Mouse (Mus musculus): Measurements from ENCODE around the gene Ppm1n. TPM values are rescaled to one million over a fixed set of nuclear protein-coding genes. Genes with fewer than 3 reads are reported as not detected.

The Ppm1n gene
- total RNA-seq, 2 experiments from 2014 or later, result not detected

- DNase-seq (ENCODE audit: low spot score), result peak; percentile 63
- intact Hi-C loops (cut with DNase I), result no loop called here
Observed at GRCm38 (mm10) chr7:19257390-19258022, 22.4 kb downstream of the Ppm1n start.

DNA sequence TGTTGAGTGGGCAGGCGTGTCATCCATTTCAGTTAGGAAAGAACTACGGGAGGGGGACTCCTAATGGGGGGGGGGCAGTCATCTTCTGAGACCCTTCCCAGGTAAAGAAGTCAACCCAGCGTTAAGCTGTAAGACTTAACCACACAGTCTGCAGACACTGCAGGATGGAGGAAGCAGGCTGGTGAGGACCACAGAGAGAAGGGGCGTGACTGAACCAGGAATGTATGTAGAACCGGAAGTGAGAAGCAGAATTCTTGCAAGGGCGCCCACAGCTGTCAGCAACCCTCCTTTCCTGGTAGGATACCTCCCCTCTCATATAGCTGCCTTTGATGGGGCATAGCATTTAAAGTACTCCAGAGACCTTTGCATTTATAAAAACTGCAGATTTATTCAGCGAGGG is 23.3 kb downstream of the Ppm1n start:
- DNase-seq (ENCODE audit: low spot score), result no peak
- intact Hi-C loops (cut with DNase I), result no loop called here

DNA sequence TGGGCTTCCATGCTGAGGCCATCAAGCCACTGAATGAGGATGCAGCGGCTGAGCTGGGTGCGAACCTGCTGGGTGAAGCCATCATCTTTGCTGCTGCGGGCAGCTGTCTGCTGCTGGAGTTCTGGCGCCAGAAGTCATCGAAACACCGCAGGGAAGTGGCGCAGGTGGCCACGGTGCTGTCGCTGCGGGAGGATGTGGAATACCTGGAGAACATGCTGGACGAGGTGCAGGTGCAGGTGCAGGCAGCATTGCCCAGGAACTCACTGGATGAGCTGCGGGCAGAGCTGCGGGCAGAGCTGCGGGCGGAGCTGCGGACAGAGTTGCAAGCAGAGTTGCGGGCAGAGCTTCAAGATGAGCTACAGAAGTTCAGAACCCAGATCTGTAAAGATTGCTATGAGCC is 24.5 kb downstream of the Ppm1n start:
- DNase-seq (ENCODE audit: low spot score), result no peak
- intact Hi-C loops (cut with DNase I), result no loop called here

DNA sequence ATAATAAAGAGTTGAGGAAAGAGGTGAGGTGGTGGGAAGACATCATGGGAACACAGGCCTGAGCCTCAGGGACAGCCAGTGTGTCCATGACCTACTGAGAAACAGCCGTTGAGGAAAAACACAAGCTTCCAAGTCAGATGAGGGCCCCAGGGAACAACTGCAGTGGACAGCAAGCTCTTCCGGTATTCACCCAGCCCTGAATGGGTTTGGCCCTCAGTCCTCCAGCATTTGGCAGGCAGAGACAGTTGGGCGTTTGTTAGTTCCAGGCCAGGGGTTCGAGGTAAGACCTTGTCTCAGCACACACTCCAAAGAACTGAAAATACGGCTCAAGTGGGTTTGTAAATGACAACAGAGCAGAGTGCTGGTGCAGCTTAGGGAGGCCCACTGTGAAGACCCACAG is 26.4 kb downstream of the Ppm1n start:
- intact Hi-C loops (cut with DNase I), result no loop called here
- no peak for DNase-seq (ENCODE audit: low spot score)

- no peak for DNase-seq (ENCODE audit: low spot score)
- intact Hi-C loops (cut with DNase I), result no loop called here
Observed at GRCm38 (mm10) chr7:19252078-19252477, 27.8 kb downstream of the Ppm1n start.

DNA sequence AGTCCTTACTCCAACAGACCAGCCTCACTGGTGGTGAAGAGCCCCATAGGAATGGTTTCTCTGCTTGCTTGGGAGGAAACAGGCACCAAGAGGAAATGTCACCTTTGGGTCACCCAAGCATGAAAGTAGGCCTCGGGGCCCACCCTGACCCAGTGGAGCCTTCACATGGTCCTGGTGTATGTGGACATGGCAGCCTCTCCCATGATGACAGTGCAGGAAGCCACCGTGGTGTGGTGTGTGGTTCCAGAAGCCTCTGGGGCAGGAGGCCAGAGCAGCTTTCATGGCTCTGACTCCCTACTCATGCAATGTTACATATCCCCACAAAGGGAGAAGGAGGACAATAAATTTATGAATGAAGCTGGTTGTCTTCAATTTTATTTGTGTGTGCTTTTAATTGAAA is 32.4 kb downstream of the Ppm1n start:
- intact Hi-C loops (cut with DNase I), result no loop called here
- no peak for DNase-seq (ENCODE audit: low spot score)

DNA sequence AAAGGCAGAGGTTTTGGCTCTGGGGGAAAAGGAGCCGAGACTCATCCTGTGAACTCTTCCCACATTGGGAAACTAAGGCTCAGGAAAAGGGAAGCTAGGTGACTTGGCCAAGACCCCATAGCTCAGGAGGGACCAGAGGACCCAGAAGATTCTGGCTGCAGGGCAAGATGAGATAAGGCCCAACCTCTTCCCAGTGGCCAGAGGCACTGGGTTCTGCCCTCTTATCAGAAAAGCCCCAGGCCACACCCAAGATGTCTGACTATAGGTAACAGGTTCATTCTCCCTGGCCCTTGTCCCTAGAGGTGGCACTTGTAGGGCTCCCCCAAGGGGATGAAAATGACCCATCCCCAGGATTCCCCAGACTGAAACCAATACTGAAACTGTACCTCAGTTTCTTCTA is 33.0 kb downstream of the Ppm1n start:
- intact Hi-C loops (cut with DNase I), result no loop called here
- DNase-seq (ENCODE audit: low spot score), result no peak

DNA sequence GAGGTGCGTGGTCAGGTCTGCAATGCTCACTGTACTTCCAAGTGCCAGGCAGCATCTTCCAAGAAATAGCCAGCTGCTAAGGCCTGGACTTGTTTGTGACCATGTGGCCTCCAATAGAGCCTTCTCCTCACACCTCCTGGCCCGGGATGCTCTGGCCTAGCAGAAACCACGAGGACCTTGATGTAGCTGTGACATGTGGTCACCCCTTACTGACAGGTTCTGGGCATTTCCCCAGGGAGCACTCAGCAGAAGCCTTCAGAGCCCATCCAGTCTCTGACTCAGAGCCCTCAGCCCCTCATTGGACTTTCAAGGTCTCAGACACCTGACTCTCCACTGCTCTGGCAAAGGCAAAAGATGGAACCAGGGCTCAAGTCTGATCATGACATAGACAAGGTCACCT is 34.8 kb downstream of the Ppm1n start:
- no peak for DNase-seq (ENCODE audit: low spot score)
- intact Hi-C loops (cut with DNase I), result no loop called here

GRCm38 (mm10) chr7:19243858-19244257 is 36.0 kb downstream of the Ppm1n start:
- no peak for DNase-seq (ENCODE audit: low spot score)
- intact Hi-C loops (cut with DNase I), result no loop called here

DNA sequence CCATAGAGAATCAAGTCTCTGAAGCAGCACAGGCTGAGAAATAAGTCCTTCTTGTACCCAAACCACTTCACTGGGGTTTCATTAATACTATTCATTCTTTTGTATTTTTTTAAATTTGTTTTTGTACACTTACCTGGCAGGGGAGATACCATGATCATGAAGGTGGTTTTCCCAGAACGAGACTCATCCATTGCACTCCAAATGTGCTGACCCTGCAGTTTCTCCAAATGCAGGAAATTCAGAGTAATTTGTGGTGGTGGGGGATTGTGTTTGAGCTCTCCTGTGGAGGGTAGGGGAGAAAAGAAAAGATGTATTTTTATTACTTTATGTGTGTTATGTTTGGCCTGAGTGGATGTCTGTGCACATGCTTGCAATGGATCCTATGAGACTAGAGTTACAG is 37.9 kb downstream of the Ppm1n start:
- DNase-seq (ENCODE audit: low spot score), result no peak
- intact Hi-C loops (cut with DNase I), result no loop called here

DNA sequence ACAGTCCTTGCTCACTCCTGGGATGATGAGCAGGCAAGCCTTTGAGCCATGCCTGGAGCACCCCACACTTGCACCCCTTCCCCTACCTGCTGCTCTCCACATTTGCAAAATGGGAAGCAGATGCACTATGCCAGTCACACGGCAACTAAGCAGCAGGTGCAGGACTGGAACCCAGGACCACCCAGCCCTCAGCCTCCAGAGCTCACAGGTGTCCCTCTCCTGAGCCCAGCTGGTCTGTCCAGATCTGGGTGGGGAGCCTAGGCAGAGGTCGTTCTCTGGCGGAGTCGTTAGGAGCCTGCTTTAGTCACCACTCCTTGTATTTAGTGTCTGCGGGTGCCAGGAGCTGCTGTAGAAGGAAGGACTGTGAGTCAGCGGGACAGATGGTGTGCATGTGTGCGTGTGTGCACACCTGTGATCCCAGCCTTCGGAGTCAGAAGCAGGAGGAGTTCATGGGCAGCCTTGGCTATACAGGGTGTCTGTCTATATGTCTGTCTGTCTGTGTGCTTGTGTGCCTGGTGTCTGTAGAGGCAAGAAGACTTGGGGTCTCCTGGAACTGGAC is 38.9 kb downstream of the Ppm1n start:
- intact Hi-C loops (cut with DNase I), result no loop called here

GRCm38 (mm10) chr7:19239986-19240385 is 39.9 kb downstream of the Ppm1n start:
- intact Hi-C loops (cut with DNase I), result loop anchor here (1.0 to 2.0 kb wide), 2 partner anchors 41 to 103 kb away; no protein-coding TSS in a partner anchor
- no peak for DNase-seq (ENCODE audit: low spot score)

More for the DNA sequence above, 38.9 kb downstream of the Ppm1n start:
- DNase-seq (ENCODE audit: low spot score), result no peak

DNA sequence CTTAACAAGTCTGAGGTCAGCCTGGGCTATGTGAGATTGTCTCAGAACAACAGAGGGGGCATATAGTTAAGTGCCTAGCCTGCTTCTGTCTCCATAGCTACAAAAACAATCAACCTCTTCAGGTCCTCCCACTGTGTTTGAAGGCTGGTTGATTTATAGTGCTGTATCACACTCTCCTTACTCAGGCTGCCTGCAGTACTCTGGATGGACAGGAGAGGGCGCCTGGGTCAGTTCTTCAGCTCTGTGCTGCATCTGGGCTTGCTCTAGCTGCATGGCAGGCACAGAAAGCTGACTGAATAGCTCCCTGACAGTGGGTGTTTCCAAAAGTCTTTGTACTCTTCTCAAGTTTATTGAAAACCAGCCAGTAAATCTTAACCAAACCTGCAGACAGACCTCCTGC is 40.4 kb downstream of the Ppm1n start:
- DNase-seq (ENCODE audit: low spot score), result peak; percentile 63
- intact Hi-C loops (cut with DNase I), result loop anchor here (1.0 to 2.0 kb wide), 2 partner anchors 42 to 103 kb away; no protein-coding TSS in a partner anchor

- intact Hi-C loops (cut with DNase I), result loop anchor here (2.0 kb wide), 1 partner anchor 104 kb away; no protein-coding TSS in a partner anchor
- DNase-seq (ENCODE audit: low spot score), result no peak
Observed at GRCm38 (mm10) chr7:19238344-19238743, 41.5 kb downstream of the Ppm1n start.

DNA sequence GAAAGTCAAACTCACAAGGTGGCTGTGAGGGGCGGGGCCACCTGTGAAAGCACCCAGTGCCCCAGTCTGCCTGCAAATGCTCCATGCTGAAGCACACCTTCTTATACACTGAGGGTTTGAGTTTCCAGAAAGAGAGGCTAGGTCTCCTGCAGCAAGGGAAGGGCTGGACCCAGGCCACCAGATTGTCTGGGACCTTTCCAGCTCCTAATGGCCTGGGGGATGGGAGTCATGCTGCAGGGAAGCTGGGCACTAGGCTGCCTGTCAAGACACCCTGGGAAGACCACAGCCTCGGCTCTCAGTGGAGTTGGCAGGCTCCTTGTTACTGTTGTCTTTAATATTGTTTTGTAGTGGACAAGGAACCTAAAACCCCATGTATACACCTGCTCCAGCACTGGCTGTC is 43.5 kb downstream of the Ppm1n start:
- no peak for DNase-seq (ENCODE audit: low spot score)
- intact Hi-C loops (cut with DNase I), result no loop called here

GRCm38 (mm10) chr7:19235092-19235671 is 44.7 kb downstream of the Ppm1n start:
- DNase-seq (ENCODE audit: low spot score), result no peak
- intact Hi-C loops (cut with DNase I), result no loop called here

DNA sequence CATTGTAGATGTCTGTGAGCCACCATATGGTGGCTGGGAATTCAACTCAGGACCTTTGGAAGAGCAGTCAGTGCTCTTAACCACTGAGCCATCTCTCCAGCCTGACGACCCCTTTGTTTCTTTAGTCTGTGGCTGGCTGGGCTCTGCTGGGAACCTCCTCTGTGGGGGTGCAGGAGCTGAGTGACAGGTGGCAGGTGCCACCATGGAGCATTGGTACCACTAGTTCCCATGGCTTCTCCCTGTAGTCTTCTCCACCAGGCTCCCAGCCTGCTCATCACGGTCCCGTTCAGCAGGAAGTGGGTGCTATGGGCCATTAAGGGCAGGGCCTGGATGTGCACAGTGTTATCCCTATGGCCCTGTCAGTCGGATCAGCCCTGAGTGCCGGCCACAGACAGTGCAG is 45.2 kb downstream of the Ppm1n start:
- intact Hi-C loops (cut with DNase I), result no loop called here
- no peak for DNase-seq (ENCODE audit: low spot score)

DNA sequence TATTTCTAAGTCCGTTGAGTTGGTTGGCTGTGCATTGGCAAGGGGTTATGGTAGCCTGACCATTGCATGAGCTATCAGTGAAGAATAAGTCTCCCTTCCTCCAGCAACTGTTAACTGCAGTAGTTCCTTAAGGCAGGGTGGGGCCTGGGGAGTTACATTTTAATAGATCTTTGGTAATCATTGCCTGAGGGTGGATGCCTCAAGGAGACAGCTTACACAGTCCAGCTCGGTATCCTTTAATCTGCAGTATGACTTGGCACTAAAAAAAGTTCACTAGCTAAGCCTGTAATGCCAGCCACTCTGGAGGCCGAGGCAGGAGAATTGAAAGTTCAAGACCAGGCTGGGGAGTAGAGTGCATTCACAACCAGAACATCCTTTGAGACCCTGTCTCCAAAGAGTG is 48.0 kb downstream of the Ppm1n start:
- intact Hi-C loops (cut with DNase I), result no loop called here
- DNase-seq (ENCODE audit: low spot score), result no peak

DNA sequence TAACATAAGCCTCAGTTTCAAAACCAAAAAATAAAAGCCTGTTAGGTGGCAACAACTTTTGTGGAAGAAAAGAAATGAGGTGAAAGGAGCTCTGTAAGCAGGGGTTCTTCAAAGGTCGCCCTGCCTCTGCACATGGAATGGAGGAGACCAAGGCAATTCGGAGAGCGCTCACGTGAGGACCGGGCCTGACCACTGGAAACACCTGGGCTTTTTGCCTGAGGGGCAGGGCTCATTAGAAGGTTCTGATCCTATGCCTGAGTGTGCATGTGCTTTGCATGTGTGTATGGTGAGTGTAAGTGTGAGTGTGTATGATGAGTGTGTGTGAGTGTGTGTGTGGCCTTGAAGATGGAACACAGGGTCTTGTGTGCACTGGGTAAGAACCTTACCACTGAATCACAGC is 49.0 kb downstream of the Ppm1n start:
- DNase-seq (ENCODE audit: low spot score), result no peak
- intact Hi-C loops (cut with DNase I), result no loop called here

DNA sequence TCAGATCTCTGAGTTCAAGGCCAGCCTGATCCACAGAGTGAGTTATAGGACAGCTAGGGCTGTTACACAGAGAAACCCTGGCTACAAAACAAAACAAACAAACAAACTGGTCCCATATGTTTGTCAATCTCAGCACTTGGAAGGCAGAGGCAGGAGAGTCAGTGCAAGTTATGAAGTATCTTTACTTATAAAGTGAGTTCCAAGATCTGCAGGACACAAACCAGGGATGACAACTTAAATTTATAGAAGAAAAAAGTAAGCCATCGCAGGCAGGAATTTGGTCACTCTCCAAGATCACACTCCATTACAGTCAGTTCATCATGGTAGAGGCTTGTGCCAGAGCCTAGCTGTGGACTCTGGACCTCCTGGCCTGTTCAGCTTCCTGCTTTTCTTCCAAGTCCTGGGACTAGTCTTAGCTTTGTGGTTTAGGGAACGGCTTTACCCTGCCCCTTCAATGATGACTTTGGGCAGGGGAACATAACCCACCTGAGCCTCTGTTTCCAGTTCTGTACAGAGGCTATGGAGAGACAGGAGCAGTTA is 49.8 kb downstream of the Ppm1n start:
- intact Hi-C loops (cut with DNase I), result no loop called here

GRCm38 (mm10) chr7:19229404-19229803 is 50.5 kb downstream of the Ppm1n start:
- intact Hi-C loops (cut with DNase I), result no loop called here

More for the DNA sequence above, 49.8 kb downstream of the Ppm1n start:
- DNase-seq (ENCODE audit: low spot score), result no peak

More at GRCm38 (mm10) chr7:19229404-19229803, 50.5 kb downstream of the Ppm1n start:
- no peak for DNase-seq (ENCODE audit: low spot score)

All from heart, postnatal 25 days (tissue).